Mouse (Mus musculus) liver, postnatal 0 days (tissue): ENCODE data around the gene Cyp2t4.

Experiments
- CTCF ChIP-seq: sonication (generic); IDR thresholded peaks from 2 replicates; pipeline ENCODE4 v1.5.1; 2016; ENCODE audit warnings: antibody characterized with exemption, low read depth
- EP300 ChIP-seq: IDR thresholded peaks from 2 replicates; pipeline ENCODE4 v1.6.1; 2016; ENCODE audit warnings: antibody characterized with exemption, low read depth, mild to moderate bottlenecking

DNA sequence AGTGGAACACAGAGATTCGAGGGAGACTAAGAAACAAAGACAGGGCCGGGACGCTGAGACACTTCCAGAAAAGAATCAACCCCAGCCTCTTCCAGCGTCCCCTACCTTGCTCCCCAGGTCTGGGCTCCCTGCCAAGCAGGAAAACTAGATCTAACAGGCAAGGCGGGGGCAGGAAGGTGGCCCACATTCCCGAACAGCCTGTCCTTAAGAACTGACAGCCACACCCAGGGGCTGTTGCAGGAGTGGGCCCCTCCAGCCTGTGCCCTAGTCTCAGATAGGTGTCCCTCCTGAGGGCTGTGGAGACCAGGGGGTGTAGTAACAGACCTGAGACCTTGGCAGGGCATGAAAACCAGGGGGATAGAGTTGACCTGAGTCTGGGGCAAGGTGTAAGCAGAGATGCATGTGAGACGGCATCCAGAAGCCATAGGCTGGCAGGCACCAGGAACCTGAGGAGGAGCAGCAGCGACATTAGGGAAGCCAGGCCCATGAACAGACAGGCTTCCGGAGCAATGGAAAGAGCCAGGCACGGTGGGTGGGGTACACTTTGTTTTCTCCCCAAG lies at the start of gene Cyp2t4:
- TF ChIP-seq CTCF (no peak), EP300 (no peak)
